Comparison of ENCODE assay signal across 22 mouse cellular contexts in genomic region chr10:81028219-81028618, GRCm38 (mm10). TPM values are rescaled to one million over a fixed set of nuclear protein-coding genes. Genes with fewer than 3 reads are reported as not detected.
DNase-seq lines count a peak whose midpoint lies in the region; ATAC-seq and TF ChIP-seq lines count a peak whose summit lies in the region.
"Had no signal": no experiment of that assay in that cellular context is flagged by ENCODE, and none has a peak within 500 bp of the region (broad histone marks: within the 10 kb centered on the region; RNA-seq: fewer than 3 reads in every experiment).

No protein-coding gene starts in this region.

- H3K9ac ChIP-seq in liver, embryonic 11.5 days (ENCODE audit: low read depth, low read length), result no peak overlapping the region
- no peak overlapping the region for H3K9ac ChIP-seq in midbrain, postnatal 0 days (replicated peaks; ENCODE audit: low read length, poor library complexity, severe bottlenecking)
- no peak overlapping the region for H3K9ac ChIP-seq in midbrain, embryonic 15.5 days
- H3K9ac ChIP-seq: embryonic facial prominence, embryonic 13.5 days; embryonic facial prominence, embryonic 15.5 days; forebrain, embryonic 12.5 days had no signal

- H3K4me3 ChIP-seq in cerebellum, adult 2 months (replicated peaks; ENCODE audit: insufficient read depth, low read depth, low read length), result no peak overlapping the region
- H3K4me3 ChIP-seq in liver, embryonic 11.5 days (ENCODE audit: low read depth, low read length), result no peak overlapping the region
- H3K4me3 ChIP-seq in midbrain, postnatal 0 days (ENCODE audit: low read depth, low read length), result no peak overlapping the region
- no peak overlapping the region for H3K4me3 ChIP-seq in midbrain, embryonic 15.5 days
- H3K4me3 ChIP-seq: embryonic facial prominence, embryonic 13.5 days; embryonic facial prominence, embryonic 15.5 days; erythroblast, embryonic 14.5 days; forebrain, embryonic 10.5 days; forebrain, embryonic 12.5 days had no signal

- no peaks in the 10 kb centered on the region for H3K27me3 ChIP-seq in cerebellum, adult 2 months (ENCODE audit: control insufficient read depth, insufficient read depth, low read length)
- peaks cover 27% of the 10 kb centered on the region for H3K27me3 ChIP-seq in liver, embryonic 11.5 days (replicated peaks; ENCODE audit: control insufficient read depth, insufficient read depth, low read length)
- H3K27me3 ChIP-seq in midbrain, postnatal 0 days (ENCODE audit: insufficient read depth, low read length), result no peaks in the 10 kb centered on the region
- H3K27me3 ChIP-seq in midbrain, embryonic 15.5 days (replicated peaks), result 0 out of 2 replicates have a peak, but pooled peaks cover 3% of the 10 kb centered on the region

- no peak for TF ChIP-seq CTCF in cerebellum, adult 2 months (IDR thresholded peaks at IDR 0.05; ENCODE audit: borderline replicate concordance, insufficient read depth, low read depth, low read length)
- peak; percentile 13; the same call in 1 of the 2 replicates for TF ChIP-seq CTCF in midbrain, postnatal 0 days (IDR thresholded peaks at IDR 0.05)

- DNase-seq in cerebellum, adult 2 months, result no peak
- DNase-seq in cerebellum, postnatal 14 days, result no peak
- no peak for DNase-seq in liver, embryonic 11.5 days (ENCODE audit: low spot score)
- DNase-seq in liver, result no peak
- DNase-seq in midbrain, postnatal 0 days (ENCODE audit: low spot score), result no peak
- DNase-seq in testis, postnatal 14 days (ENCODE audit: low spot score), result no peak
- DNase-seq: adrenal gland, adult 2 months; adrenal gland, postnatal 10 days; adrenal gland, postnatal 25 days; cerebellum, adult 8-10 months; embryo, embryonic 11 days had no signal

- no peak for TF ChIP-seq POLR2A in cerebellum, adult 2 months (IDR thresholded peaks at IDR 0.05; ENCODE audit: borderline replicate concordance, insufficient read depth, low read length)

- H3K9me3 ChIP-seq in liver, embryonic 11.5 days (ENCODE audit: control insufficient read depth, low read length), result no peaks in the 10 kb centered on the region
- no peaks in the 10 kb centered on the region for H3K9me3 ChIP-seq in midbrain, postnatal 0 days (ENCODE audit: low read length)
- no peaks in the 10 kb centered on the region for H3K9me3 ChIP-seq in midbrain, embryonic 15.5 days
- H3K9me3 ChIP-seq: embryonic facial prominence, embryonic 13.5 days; embryonic facial prominence, embryonic 15.5 days; forebrain, embryonic 10.5 days; forebrain, embryonic 12.5 days had no signal

- H3K27ac ChIP-seq in cerebellum, adult 2 months (ENCODE audit: insufficient read depth, low read length), result 0 out of 2 replicates have a peak overlapping the region, but pooled peaks have one; percentile 46
- no peak overlapping the region for H3K27ac ChIP-seq in liver, embryonic 11.5 days (ENCODE audit: low read depth, low read length)
- H3K27ac ChIP-seq in midbrain, postnatal 0 days (ENCODE audit: low read depth, low read length), result no peak overlapping the region
- H3K27ac ChIP-seq in midbrain, embryonic 15.5 days, result no peak overlapping the region
- H3K27ac ChIP-seq: embryonic facial prominence, embryonic 13.5 days; embryonic facial prominence, embryonic 15.5 days; forebrain, embryonic 10.5 days; forebrain, embryonic 12.5 days had no signal

- ATAC-seq in liver, embryonic 11.5 days (replicated peaks; ENCODE audit: low FRiP score), result 0 out of 2 replicates have a peak, but pooled peaks have one; percentile 50
- no peak for ATAC-seq in midbrain, postnatal 0 days (ENCODE audit: low FRiP score)
- ATAC-seq in midbrain, embryonic 15.5 days (replicated peaks), result no peak
- ATAC-seq in megakaryocyte progenitor cell, adult 5-6 weeks (replicated peaks; ENCODE audit: poor library complexity), result peak; percentile 54; the same call in 1 of the 2 replicates
- ATAC-seq: forebrain, embryonic 14.5 days; forebrain, embryonic 16.5 days had no signal

- H3K4me2 ChIP-seq in liver, embryonic 11.5 days, result no peak overlapping the region
- H3K4me2 ChIP-seq in midbrain, postnatal 0 days (ENCODE audit: low read depth, low read length, poor library complexity, severe bottlenecking), result no peak overlapping the region
- no peak overlapping the region for H3K4me2 ChIP-seq in midbrain, embryonic 15.5 days
- H3K4me2 ChIP-seq: embryonic facial prominence, embryonic 13.5 days; embryonic facial prominence, embryonic 15.5 days; forebrain, embryonic 12.5 days had no signal

- peaks cover 51% of the 10 kb centered on the region for H3K4me1 ChIP-seq in cerebellum, adult 2 months (ENCODE audit: control insufficient read depth, insufficient read depth, low read length)
- H3K4me1 ChIP-seq in liver, embryonic 11.5 days (replicated peaks; ENCODE audit: control insufficient read depth, insufficient read depth, low read length), result peaks cover 8% of the 10 kb centered on the region
- peaks cover 12% of the 10 kb centered on the region for H3K4me1 ChIP-seq in midbrain, postnatal 0 days (ENCODE audit: insufficient read depth, low read length)
- peaks cover 14% of the 10 kb centered on the region for H3K4me1 ChIP-seq in midbrain, embryonic 15.5 days

- H3K36me3 ChIP-seq in liver, embryonic 11.5 days (ENCODE audit: control insufficient read depth, insufficient read depth, low read length), result peaks cover 4% of the 10 kb centered on the region
- peaks cover 34% of the 10 kb centered on the region for H3K36me3 ChIP-seq in midbrain, postnatal 0 days (ENCODE audit: insufficient read depth, low read length)
- H3K36me3 ChIP-seq in midbrain, embryonic 15.5 days (replicated peaks), result peaks cover 20% of the 10 kb centered on the region; the same call in 1 of the 2 replicates

RNA-seq across cellular contexts. Expression of gene Diras1, which starts 2.8 kb away (rescaled TPM):
- 126 and 136 TPM in 2 replicates for polyA plus RNA-seq in cerebellum, adult 2 months (2012; rRNA removed)
- polyA plus RNA-seq in liver, embryonic 11.5 days (2014; fragmentation: Nextera tagmentation; extraction: Ambion mirVana), result 0.45 TPM in 1 of 2 replicates, not detected in the other
- total RNA-seq in midbrain, postnatal 0 days (2014; rRNA removed), result 104 and 119 TPM in 2 replicates
- polyA plus RNA-seq in midbrain, postnatal 0 days (2015; fragmentation: Nextera tagmentation; extraction: Ambion mirVana), result 95.2 and 98.3 TPM in 2 replicates
- 77.5 and 79.2 TPM in 2 replicates for polyA plus RNA-seq in midbrain, embryonic 15.5 days (2015; fragmentation: Nextera tagmentation; extraction: Ambion mirVana)
- total RNA-seq in megakaryocyte progenitor cell, adult 5-6 weeks (2015), result not detected in 2 replicates
- total RNA-seq in megakaryocyte progenitor cell, adult 5-6 weeks (2017), result not detected in 2 replicates
- total RNA-seq: common myeloid progenitor, adult 5-6 weeks; MEL had no signal
- polyA plus RNA-seq: erythroblast, embryonic 14.5 days had no signal

RNA-seq across cellular contexts. Expression of gene Slc39a3, which starts 9.0 kb away (rescaled TPM):
- 75.2 and 77.0 TPM in 2 replicates for polyA plus RNA-seq in cerebellum, adult 2 months (2012; rRNA removed)
- 9.1 and 9.4 TPM in 2 replicates for polyA plus RNA-seq in liver, embryonic 11.5 days (2014; fragmentation: Nextera tagmentation; extraction: Ambion mirVana)
- total RNA-seq in midbrain, postnatal 0 days (2014; rRNA removed), result 115 and 122 TPM in 2 replicates
- 50.2 and 54.7 TPM in 2 replicates for polyA plus RNA-seq in midbrain, postnatal 0 days (2015; fragmentation: Nextera tagmentation; extraction: Ambion mirVana)
- 57.2 and 58.0 TPM in 2 replicates for polyA plus RNA-seq in midbrain, embryonic 15.5 days (2015; fragmentation: Nextera tagmentation; extraction: Ambion mirVana)
- total RNA-seq in megakaryocyte progenitor cell, adult 5-6 weeks (2015), result 1.9 and 2.3 TPM in 2 replicates
- total RNA-seq in megakaryocyte progenitor cell, adult 5-6 weeks (2017), result 4.2 and 5.0 TPM in 2 replicates

RNA-seq across cellular contexts. Expression of gene Gng7, which starts 13.5 kb away (rescaled TPM):
- polyA plus RNA-seq in cerebellum, adult 2 months (2012; rRNA removed), result 21.0 and 23.0 TPM in 2 replicates
- 1.8 and 2.1 TPM in 2 replicates for polyA plus RNA-seq in liver, embryonic 11.5 days (2014; fragmentation: Nextera tagmentation; extraction: Ambion mirVana)
- 27.6 and 40.7 TPM in 2 replicates for total RNA-seq in midbrain, postnatal 0 days (2014; rRNA removed)
- 29.5 and 29.9 TPM in 2 replicates for polyA plus RNA-seq in midbrain, postnatal 0 days (2015; fragmentation: Nextera tagmentation; extraction: Ambion mirVana)
- 19.0 and 21.2 TPM in 2 replicates for polyA plus RNA-seq in midbrain, embryonic 15.5 days (2015; fragmentation: Nextera tagmentation; extraction: Ambion mirVana)
- total RNA-seq in megakaryocyte progenitor cell, adult 5-6 weeks (2015), result 0.44 and 0.57 TPM in 2 replicates
- total RNA-seq in megakaryocyte progenitor cell, adult 5-6 weeks (2017), result 0.83 and 1.2 TPM in 2 replicates
- polyA plus RNA-seq: erythroblast, embryonic 14.5 days had no signal

RNA-seq across cellular contexts. Expression of gene Sgta, which starts 31.8 kb away (rescaled TPM):
- 231 and 240 TPM in 2 replicates for polyA plus RNA-seq in cerebellum, adult 2 months (2012; rRNA removed)
- polyA plus RNA-seq in liver, embryonic 11.5 days (2014; fragmentation: Nextera tagmentation; extraction: Ambion mirVana), result 147 and 153 TPM in 2 replicates
- total RNA-seq in midbrain, postnatal 0 days (2014; rRNA removed), result 216 and 236 TPM in 2 replicates
- polyA plus RNA-seq in midbrain, postnatal 0 days (2015; fragmentation: Nextera tagmentation; extraction: Ambion mirVana), result 325 and 348 TPM in 2 replicates
- polyA plus RNA-seq in midbrain, embryonic 15.5 days (2015; fragmentation: Nextera tagmentation; extraction: Ambion mirVana), result 353 and 376 TPM in 2 replicates
- 27.0 and 37.6 TPM in 2 replicates for total RNA-seq in megakaryocyte progenitor cell, adult 5-6 weeks (2015)
- total RNA-seq in megakaryocyte progenitor cell, adult 5-6 weeks (2017), result 31.1 and 31.7 TPM in 2 replicates

RNA-seq across cellular contexts. Expression of gene Thop1, which starts 41.6 kb away (rescaled TPM):
- 54.7 and 55.3 TPM in 2 replicates for polyA plus RNA-seq in cerebellum, adult 2 months (2012; rRNA removed)
- 80.3 and 84.0 TPM in 2 replicates for polyA plus RNA-seq in liver, embryonic 11.5 days (2014; fragmentation: Nextera tagmentation; extraction: Ambion mirVana)
- 59.9 and 67.1 TPM in 2 replicates for total RNA-seq in midbrain, postnatal 0 days (2014; rRNA removed)
- polyA plus RNA-seq in midbrain, postnatal 0 days (2015; fragmentation: Nextera tagmentation; extraction: Ambion mirVana), result 35.2 and 35.8 TPM in 2 replicates
- 48.8 and 52.2 TPM in 2 replicates for polyA plus RNA-seq in midbrain, embryonic 15.5 days (2015; fragmentation: Nextera tagmentation; extraction: Ambion mirVana)
- 12.7 and 15.6 TPM in 2 replicates for total RNA-seq in megakaryocyte progenitor cell, adult 5-6 weeks (2015)
- 28.0 and 28.7 TPM in 2 replicates for total RNA-seq in megakaryocyte progenitor cell, adult 5-6 weeks (2017)

Comparison
In these comparisons a context has a peak if more than half of its experiments do, and no peak if none do; other contexts are left out.
1. ATAC-seq: peak in liver, embryonic 11.5 days (single experiment) and megakaryocyte progenitor cell, adult 5-6 weeks (single experiment); none in midbrain, postnatal 0 days (single experiment) and midbrain, embryonic 15.5 days (single experiment).
2. RNA of gene Diras1, which starts 2.8 kb away (polyA plus RNA-seq): 126 to 136 TPM in cerebellum, adult 2 months, 95.2 to 98.3 TPM in midbrain, postnatal 0 days and 77.5 to 79.2 TPM in midbrain, embryonic 15.5 days; 0.45 TPM in liver, embryonic 11.5 days; every median in the first group is over 10 times any median in the second.